Mouse (Mus musculus): ENCODE data around the gene Selenop. TPM values are rescaled to one million over a fixed set of nuclear protein-coding genes. Genes with fewer than 3 reads are reported as not detected.
"Not testable (repeated sequence)": the region's sequence is repeated elsewhere in the genome, so short reads cannot be mapped to it uniquely, and the experiment has no call there.

Gene Selenop
- polyA plus RNA-seq, 1 experiment from 2014 or later, result 1,155 TPM

DNA sequence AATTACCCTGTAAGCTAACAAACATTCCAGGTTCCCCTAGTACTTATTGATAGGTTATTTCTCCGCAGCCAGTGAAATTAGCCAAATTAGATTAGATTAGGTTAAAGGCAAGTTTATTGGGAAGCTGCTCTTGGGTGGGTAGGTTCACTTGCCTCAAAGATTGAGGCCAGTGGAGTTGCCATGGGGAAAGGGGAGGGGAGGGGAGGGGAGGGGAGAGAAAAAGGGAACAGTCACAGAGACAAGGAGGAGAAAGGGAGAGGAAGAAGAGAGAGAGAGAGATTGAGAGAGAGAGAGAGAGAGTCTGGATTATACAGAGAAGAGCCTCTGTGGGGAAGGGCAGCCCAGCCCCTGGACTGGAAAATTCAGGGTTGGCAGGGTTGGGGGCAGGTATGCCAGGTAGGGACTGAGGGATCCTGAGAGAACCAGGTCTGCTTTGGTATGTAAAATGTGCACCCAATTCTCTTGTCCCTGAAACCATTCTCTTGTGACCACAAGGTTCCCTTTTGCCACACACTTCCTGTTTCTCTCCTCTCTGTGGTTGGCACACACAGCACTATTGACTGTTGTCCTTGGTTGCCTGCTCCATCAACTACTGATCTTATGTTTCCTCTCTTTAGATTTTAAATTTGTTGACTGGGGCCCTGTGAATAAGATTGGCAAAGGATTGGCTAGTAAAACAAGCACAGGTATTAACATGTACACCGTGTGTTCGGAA is 34.4 kb upstream of the Selenop start:
- no peak for ATAC-seq (ENCODE audit: low read depth)

DNA sequence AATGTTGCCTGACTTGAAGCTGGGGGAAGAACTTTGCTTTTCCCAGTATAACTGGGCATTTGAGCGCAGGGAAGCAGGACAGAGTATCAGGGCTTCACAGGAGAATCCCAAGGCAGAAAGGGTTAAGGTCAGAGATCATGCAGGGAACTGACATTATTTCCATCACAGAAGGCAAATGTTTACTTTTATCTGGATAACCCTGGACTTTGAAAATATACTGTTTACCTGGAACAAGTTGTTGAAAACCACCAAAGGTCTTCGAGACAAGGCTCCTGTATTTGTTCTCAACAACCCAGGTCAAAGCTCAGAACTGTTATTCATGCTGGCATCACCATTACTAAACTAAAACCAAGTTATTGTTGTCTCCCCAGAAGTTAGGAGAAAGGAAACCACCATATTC is 32.0 kb upstream of the Selenop start:
- Histone ChIP-seq H3K4me3 (ENCODE audit: low read depth, low read length) (no peak overlapping the region), H3K9ac (ENCODE audit: low read depth, low read length) (no peak overlapping the region), H3K9me3 (replicated peaks; ENCODE audit: control insufficient read depth, low read length) (no peaks in the 10 kb centered on the region), H3K27ac (ENCODE audit: low read length) (peak overlapping the region; percentile 68), H3K27me3 (ENCODE audit: control insufficient read depth, insufficient read depth, low read depth, low read length) (no peaks in the 10 kb centered on the region), H3K36me3 (ENCODE audit: control insufficient read depth, insufficient read depth) (no peaks in the 10 kb centered on the region), H3K4me1 (ENCODE audit: control insufficient read depth, low read depth, low read length) (no peaks in the 10 kb centered on the region; the same call in none of the 2 replicates), H3K4me2 (ENCODE audit: low read depth, low read length) (no peak overlapping the region)
- ATAC-seq (ENCODE audit: low read depth), result peak; percentile 77
- WGBS (ENCODE audit: insufficient replicate concordance), result 44% methylated on average over 2 of the region's 2 CpGs

More for the DNA sequence above, 34.4 kb upstream of the Selenop start:
- H3K27ac ChIP-seq (ENCODE audit: low read length), result no peak overlapping the region
- no peaks in the 10 kb centered on the region for H3K36me3 ChIP-seq (ENCODE audit: control insufficient read depth, insufficient read depth)
- H3K9me3 ChIP-seq (replicated peaks; ENCODE audit: control insufficient read depth, low read length), result no peaks in the 10 kb centered on the region
- H3K4me2 ChIP-seq (ENCODE audit: low read depth, low read length), result no peak overlapping the region
- WGBS (ENCODE audit: insufficient replicate concordance), result 55% methylated on average over 3 of the region's 3 CpGs
- H3K4me1 ChIP-seq (ENCODE audit: control insufficient read depth, low read depth, low read length), result peaks cover 5% of the 10 kb centered on the region
- no peak overlapping the region for H3K9ac ChIP-seq (ENCODE audit: low read depth, low read length)
- H3K4me3 ChIP-seq (ENCODE audit: low read depth, low read length), result no peak overlapping the region
- no peaks in the 10 kb centered on the region for H3K27me3 ChIP-seq (ENCODE audit: control insufficient read depth, insufficient read depth, low read depth, low read length)

DNA sequence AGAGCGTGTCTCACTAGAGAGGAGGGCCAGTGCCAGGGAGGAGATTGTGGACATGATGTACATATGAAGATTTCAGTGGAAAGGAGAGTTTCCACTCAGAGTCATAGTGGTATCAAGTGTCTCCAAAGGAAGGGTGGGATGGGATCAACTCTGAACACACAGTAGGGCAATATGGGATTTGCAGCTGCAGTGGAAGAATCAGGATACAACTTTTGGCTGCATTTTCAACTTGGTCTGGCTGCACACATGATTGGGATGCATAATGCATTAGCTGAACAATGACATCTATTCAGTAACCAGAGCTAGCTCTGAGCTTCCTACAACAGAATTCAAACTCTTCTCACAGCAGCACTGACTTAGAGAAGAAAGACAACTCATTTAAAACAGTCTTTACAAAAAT is 30.4 kb upstream of the Selenop start:
- Histone ChIP-seq H3K27ac (ENCODE audit: low read length) (no peak overlapping the region), H3K36me3 (ENCODE audit: control insufficient read depth, insufficient read depth) (no peaks in the 10 kb centered on the region), H3K9ac (ENCODE audit: low read depth, low read length) (no peak overlapping the region), H3K4me2 (ENCODE audit: low read depth, low read length) (no peak overlapping the region), H3K4me3 (ENCODE audit: low read depth, low read length) (no peak overlapping the region), H3K9me3 (replicated peaks; ENCODE audit: control insufficient read depth, low read length) (no peaks in the 10 kb centered on the region), H3K4me1 (ENCODE audit: control insufficient read depth, low read depth, low read length) (no peaks in the 10 kb centered on the region; the same call in none of the 2 replicates), H3K27me3 (ENCODE audit: control insufficient read depth, insufficient read depth, low read depth, low read length) (no peaks in the 10 kb centered on the region)
- ATAC-seq (ENCODE audit: low read depth), result no peak
- 68% methylated on average over 1 of the region's 1 CpGs for WGBS (ENCODE audit: insufficient replicate concordance)

DNA sequence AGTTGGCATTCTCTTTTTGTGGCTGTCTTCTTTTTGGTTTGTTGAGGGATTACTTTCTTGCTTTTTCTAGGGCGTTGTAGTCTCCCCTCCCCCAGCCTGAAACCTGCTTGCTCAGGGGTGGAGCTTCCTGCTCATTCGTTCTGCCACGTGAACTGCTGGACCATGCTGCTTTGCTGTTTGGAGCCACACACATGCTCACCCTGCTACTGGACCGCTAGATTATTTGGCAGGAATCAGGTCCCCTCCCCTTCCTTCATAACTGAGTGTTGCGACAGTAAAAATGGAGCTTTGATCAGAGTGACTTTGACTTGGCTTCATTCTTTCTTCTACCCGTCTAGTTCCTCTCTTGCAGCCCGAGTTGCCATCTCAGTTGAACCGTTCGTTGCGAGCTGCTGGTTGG is 23.3 kb upstream of the Selenop start:
- WGBS (ENCODE audit: insufficient replicate concordance), result 60% methylated on average over 10 of the region's 10 CpGs
- H3K27me3 ChIP-seq (ENCODE audit: control insufficient read depth, insufficient read depth, low read depth, low read length); H3K27ac ChIP-seq (ENCODE audit: low read length); H3K9me3 ChIP-seq (replicated peaks; ENCODE audit: control insufficient read depth, low read length); H3K9ac ChIP-seq (ENCODE audit: low read depth, low read length); H3K36me3 ChIP-seq (ENCODE audit: control insufficient read depth, insufficient read depth); H3K4me1 ChIP-seq (ENCODE audit: control insufficient read depth, low read depth, low read length); H3K4me3 ChIP-seq (ENCODE audit: low read depth, low read length); ATAC-seq (ENCODE audit: low read depth); H3K4me2 ChIP-seq (ENCODE audit: low read depth, low read length): not testable (repeated sequence)

DNA sequence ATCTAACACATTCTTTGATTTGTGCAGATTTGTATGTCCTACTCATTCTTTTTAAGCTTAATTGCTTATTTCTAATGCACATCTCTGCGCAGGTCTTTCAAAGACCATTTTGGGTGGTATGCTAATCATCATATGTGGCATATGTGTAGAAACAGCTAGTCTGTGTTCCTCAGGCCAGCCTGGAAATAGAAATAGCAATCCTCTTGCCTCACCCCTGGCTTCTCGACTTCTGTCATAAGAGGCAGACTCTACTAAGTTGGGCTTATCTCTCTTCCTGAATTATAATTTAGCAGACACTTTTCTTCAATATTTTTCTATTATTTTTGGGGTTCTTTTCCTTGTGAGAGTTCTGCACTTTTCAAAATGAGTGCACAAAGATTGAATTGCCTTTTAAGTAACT is 17.7 kb upstream of the Selenop start:
- H3K9ac ChIP-seq (ENCODE audit: low read depth, low read length), result no peak overlapping the region
- ATAC-seq (ENCODE audit: low read depth), result no peak
- peak overlapping the region; percentile 71 for H3K27ac ChIP-seq (ENCODE audit: low read length)
- no peaks in the 10 kb centered on the region for H3K36me3 ChIP-seq (ENCODE audit: control insufficient read depth, insufficient read depth)
- H3K4me2 ChIP-seq (ENCODE audit: low read depth, low read length), result no peak overlapping the region
- 45% methylated on average over 2 of the region's 2 CpGs for WGBS (ENCODE audit: insufficient replicate concordance)
- H3K27me3 ChIP-seq (ENCODE audit: control insufficient read depth, insufficient read depth, low read depth, low read length), result no peaks in the 10 kb centered on the region
- no peaks in the 10 kb centered on the region for H3K9me3 ChIP-seq (replicated peaks; ENCODE audit: control insufficient read depth, low read length)
- no peaks in the 10 kb centered on the region; the same call in 1 of the 2 replicates for H3K4me1 ChIP-seq (ENCODE audit: control insufficient read depth, low read depth, low read length)
- no peak overlapping the region for H3K4me3 ChIP-seq (ENCODE audit: low read depth, low read length)

DNA sequence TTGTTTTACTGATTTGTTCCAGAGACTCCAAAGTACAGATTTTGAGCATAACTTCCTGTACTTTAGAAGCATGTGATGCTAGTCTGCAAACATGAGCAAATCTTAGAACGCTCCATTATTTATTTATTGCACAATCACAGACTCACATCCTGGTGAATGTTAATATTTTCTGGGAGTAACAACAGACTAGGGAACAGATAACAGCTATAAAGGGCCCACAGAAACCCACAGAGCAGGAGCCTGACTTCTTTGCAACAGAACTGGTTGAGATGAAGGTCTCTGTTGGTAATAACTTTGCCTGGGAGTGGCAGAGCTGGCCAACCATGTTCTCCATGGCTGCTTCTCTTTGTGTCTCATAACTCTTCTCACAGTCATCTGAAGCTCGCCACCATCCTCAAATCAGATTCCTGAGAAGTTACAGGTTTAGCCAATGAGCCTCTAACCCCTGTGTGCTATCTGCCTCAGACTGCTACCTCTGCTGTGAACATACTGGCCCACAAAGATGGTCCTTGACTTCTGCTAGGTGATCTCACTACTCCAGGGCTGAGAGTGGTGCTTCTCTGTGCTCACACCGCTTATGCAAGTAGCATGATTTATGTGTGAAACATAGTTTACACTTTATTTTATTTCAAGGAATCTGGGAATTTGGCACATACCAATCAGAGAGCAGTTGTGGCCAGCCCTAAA is 17.2 kb upstream of the Selenop start:
- WGBS (ENCODE audit: insufficient replicate concordance), result 47% methylated on average over 3 of the region's 3 CpGs
- H3K36me3 ChIP-seq (ENCODE audit: control insufficient read depth, insufficient read depth), result no peaks in the 10 kb centered on the region
- H3K9ac ChIP-seq (ENCODE audit: low read depth, low read length), result no peak overlapping the region
- no peaks in the 10 kb centered on the region for H3K27me3 ChIP-seq (ENCODE audit: control insufficient read depth, insufficient read depth, low read depth, low read length)
- peak overlapping the region; percentile 75 for H3K27ac ChIP-seq (ENCODE audit: low read length)
- no peak overlapping the region for H3K4me3 ChIP-seq (ENCODE audit: low read depth, low read length)
- H3K9me3 ChIP-seq (replicated peaks; ENCODE audit: control insufficient read depth, low read length), result no peaks in the 10 kb centered on the region
- ATAC-seq (ENCODE audit: low read depth), result peak; percentile 68
- H3K4me1 ChIP-seq (ENCODE audit: control insufficient read depth, low read depth, low read length), result no peaks in the 10 kb centered on the region; the same call in 1 of the 2 replicates
- no peak overlapping the region for H3K4me2 ChIP-seq (ENCODE audit: low read depth, low read length)

DNA sequence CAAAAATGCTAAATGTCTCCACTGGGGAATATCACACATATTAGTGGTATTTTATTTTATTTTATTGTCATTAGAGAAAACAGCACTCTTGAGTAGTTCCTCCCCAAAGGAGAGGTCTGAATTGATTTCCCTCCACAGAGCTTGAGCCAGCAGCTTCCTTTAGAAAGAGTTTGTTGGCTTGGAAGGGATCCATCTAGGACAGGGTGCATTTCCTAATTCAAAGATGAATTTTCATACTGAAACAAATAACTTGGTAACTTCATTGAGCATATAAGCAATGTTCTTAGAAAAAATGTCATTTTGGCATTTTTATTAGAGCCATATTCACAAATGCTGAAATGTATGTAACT is 16.7 kb upstream of the Selenop start:
- H3K4me2 ChIP-seq (ENCODE audit: low read depth, low read length), result no peak overlapping the region
- H3K27ac ChIP-seq (ENCODE audit: low read length), result peak overlapping the region; percentile 75
- H3K9me3 ChIP-seq (replicated peaks; ENCODE audit: control insufficient read depth, low read length), result no peaks in the 10 kb centered on the region
- no peak overlapping the region for H3K9ac ChIP-seq (ENCODE audit: low read depth, low read length)
- no peak overlapping the region for H3K4me3 ChIP-seq (ENCODE audit: low read depth, low read length)
- H3K4me1 ChIP-seq (ENCODE audit: control insufficient read depth, low read depth, low read length), result no peaks in the 10 kb centered on the region; the same call in 1 of the 2 replicates
- no peak for ATAC-seq (ENCODE audit: low read depth)
- H3K36me3 ChIP-seq (ENCODE audit: control insufficient read depth, insufficient read depth), result no peaks in the 10 kb centered on the region
- H3K27me3 ChIP-seq (ENCODE audit: control insufficient read depth, insufficient read depth, low read depth, low read length), result no peaks in the 10 kb centered on the region

DNA sequence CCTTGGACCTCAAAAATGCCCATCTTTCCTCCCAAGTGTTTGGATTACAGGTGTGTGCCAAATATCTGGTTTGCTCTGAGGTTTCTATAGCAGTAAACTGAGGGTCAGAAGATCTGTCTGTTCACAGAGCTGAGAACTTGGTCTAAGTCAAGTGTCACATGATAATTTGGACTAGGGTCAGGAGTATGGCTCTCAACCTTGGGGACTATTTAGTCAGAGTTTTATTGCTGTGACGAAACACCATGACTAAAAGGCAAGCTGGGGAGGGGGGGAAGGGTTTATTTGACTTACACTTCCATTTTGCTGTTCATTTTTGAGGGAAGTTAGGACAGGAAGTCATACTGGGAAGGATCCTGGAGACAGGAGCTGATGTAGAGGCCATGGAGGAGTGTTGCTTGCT is 9.3 kb upstream of the Selenop start:
- Histone ChIP-seq H3K36me3 (ENCODE audit: control insufficient read depth, insufficient read depth) (no peaks in the 10 kb centered on the region), H3K4me2 (ENCODE audit: low read depth, low read length) (no peak overlapping the region), H3K27ac (ENCODE audit: low read length) (no peak overlapping the region), H3K9me3 (replicated peaks; ENCODE audit: control insufficient read depth, low read length) (no peaks in the 10 kb centered on the region), H3K4me1 (ENCODE audit: control insufficient read depth, low read depth, low read length) (no peaks in the 10 kb centered on the region; the same call in 1 of the 2 replicates), H3K4me3 (ENCODE audit: low read depth, low read length) (no peak overlapping the region), H3K27me3 (ENCODE audit: control insufficient read depth, insufficient read depth, low read depth, low read length) (no peaks in the 10 kb centered on the region), H3K9ac (ENCODE audit: low read depth, low read length) (no peak overlapping the region)
- 24% methylated on average over 1 of the region's 1 CpGs for WGBS (ENCODE audit: insufficient replicate concordance)
- no peak for ATAC-seq (ENCODE audit: low read depth)

DNA sequence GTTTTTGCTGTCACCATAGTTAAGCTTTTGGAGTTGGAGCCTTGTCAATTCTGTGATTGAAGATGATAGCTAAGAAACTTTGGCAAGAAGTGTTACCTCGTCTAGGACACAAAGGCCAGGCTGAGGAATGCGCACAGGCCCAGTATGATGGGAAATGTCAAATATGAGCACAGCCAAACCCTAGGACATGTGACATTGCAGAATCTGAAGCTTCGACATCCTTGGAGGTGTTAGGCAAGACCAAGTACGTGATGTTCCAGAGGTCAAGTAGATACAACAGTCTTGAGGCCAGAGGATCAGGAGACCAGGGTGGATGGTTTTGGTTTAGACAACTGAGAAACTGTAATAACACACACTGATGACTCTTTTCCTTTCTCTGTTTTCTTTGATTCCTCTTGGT is 8.0 kb upstream of the Selenop start:
- Histone ChIP-seq H3K36me3 (ENCODE audit: control insufficient read depth, insufficient read depth) (no peaks in the 10 kb centered on the region), H3K4me3 (ENCODE audit: low read depth, low read length) (no peak overlapping the region), H3K4me2 (ENCODE audit: low read depth, low read length) (no peak overlapping the region), H3K4me1 (ENCODE audit: control insufficient read depth, low read depth, low read length) (no peaks in the 10 kb centered on the region; the same call in 1 of the 2 replicates), H3K9ac (ENCODE audit: low read depth, low read length) (no peak overlapping the region), H3K27ac (ENCODE audit: low read length) (no peak overlapping the region), H3K27me3 (ENCODE audit: control insufficient read depth, insufficient read depth, low read depth, low read length) (no peaks in the 10 kb centered on the region), H3K9me3 (replicated peaks; ENCODE audit: control insufficient read depth, low read length) (no peaks in the 10 kb centered on the region)
- no peak for ATAC-seq (ENCODE audit: low read depth)
- 59% methylated on average over 4 of the region's 4 CpGs for WGBS (ENCODE audit: insufficient replicate concordance)

Data from liver, embryonic 16.5 days (tissue).